Mouse (Mus musculus): ENCODE measurements around the gene Homer3.
A peak's percentile ranks its signal among the peaks of the same experiment; 100 is the strongest.

The Homer3 gene

DNA sequence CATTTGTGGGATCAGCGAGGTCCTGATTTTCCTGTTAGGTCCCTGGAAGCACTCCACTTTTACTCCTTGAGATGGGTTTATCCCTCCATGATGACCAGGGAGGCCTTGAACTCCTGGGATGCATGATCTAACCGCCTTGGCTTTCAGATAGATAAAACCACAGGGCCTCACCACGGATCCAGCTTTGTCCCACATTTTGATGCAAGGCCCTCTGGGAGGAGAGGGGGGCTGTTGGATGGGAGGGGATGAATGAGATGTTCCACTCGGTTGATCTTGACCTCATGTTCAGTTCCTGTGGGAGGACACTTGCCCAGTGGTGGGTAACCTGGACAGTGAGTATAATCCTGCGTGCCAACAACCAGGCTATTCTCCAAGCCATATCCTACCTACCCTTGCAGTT is 1.8 kb downstream of the Homer3 start:
- no peak for DNase-seq (ENCODE audit: low spot score)

DNA sequence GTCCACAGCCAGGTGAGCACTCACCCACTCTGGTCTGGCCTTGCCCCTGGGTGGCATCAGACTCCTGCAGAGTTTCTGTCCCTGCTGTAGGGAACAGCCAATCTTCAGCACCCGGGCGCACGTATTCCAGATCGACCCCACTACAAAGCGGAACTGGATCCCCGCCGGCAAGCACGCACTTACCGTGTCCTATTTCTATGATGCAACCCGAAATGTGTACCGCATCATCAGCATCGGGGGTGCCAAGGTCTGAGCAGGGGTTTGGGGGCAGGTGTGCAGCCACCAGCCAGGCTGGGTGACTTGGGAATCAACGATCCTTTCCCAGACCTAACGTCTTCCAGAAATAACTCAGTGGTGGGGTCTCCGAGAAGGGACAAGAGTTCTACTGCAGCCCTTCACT is 2.7 kb downstream of the Homer3 start:
- DNase-seq (ENCODE audit: low spot score) = no peak

DNA sequence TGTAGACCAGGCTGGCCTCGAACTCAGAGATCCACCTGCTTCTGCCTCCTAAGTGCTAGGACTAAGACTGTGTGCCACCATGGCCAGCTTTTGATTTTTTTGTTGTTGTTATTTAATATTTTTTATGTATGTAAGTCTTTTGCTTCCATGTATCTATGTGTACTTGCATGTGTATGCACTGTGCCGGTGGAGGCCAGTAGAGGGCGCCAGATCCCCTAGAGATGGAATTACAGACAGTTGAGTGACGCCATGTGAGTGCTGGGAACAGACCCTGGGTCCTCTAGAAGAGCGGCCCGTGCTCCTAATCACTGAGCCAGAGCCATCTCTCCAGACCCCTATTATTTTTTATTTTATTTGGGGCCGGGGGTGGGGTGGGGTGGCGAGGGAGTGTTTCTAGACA is 4.1 kb downstream of the Homer3 start:
- no peak for DNase-seq (ENCODE audit: low spot score)

DNA sequence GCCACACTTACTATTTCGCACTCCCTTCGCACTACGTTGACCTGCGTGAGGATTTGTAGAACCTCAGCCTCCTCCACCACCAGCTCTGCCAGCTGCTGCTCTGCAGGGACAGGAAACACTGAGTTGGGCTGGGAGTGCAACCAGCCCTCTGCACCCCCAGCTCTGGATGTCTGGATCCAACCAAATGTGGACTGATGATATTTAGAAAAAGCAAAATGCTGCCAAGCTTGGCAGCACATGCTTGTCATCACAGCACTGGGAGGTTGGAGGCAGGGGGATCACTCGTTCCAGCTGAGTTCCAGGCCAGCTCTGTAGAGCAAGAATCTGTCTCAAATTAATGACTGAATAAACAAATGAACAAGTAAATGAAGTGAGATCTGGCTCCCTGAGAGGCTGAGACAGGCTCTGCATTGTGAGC is 11.4 kb downstream of the Homer3 start:
- DNase-seq (ENCODE audit: low spot score) = no peak

DNA sequence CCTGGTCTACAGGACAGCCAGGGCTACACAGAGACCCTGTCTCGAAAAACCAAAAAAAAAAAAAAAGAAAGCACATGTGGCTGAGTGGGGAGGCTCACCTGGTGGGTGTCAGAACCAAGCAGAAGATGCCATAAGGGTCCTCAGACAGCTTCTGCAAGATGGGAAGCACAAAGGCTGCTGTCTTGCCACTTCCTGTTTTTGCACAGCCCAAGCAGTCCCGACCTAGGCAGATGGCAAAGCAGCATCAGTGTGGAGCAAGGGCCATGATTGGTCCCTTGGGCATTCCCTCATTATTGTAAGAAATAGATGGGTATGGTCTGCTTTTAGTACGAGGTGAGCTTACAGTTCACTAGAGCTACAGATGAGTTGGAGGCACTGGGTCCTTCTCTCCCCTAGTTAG is 18.3 kb downstream of the Homer3 start:
- no peak for DNase-seq (ENCODE audit: low spot score)

DNA sequence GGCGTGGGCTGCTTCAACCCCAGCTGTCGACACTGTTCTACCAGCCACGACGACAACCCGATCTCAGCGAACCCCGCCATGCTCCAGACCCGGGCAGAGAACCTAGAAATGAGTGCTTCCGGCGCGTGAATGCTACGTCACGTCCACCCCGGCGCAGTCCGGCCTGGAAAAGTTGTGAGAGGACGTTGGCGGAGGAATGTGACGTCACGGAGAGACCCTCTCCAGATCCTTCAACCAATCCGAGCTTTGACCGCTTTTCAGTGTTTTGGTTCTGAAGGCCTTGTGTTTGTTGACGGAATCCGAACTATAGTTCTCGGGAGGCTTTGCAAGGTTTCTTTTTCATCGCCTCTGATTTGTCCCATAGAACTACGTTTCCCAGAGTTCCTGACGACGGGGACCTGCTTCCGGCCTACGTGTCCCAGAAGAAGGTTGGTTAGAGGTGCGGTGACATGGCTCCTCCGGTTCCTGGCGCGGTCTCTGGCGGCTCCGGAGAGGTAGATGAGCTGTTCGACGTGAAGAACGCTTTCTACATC is 19.8 kb downstream of the Homer3 start, which contains the start of the genes Ddx49 and Cope:
TSS of gene Ddx49 (minus strand) at position 132 of the 533 bp plus-strand sequence.
TSS of gene Cope (plus strand) at position 161 of the 533 bp plus-strand sequence.
- DNase-seq (ENCODE audit: low spot score) = peak; percentile 87

DNA sequence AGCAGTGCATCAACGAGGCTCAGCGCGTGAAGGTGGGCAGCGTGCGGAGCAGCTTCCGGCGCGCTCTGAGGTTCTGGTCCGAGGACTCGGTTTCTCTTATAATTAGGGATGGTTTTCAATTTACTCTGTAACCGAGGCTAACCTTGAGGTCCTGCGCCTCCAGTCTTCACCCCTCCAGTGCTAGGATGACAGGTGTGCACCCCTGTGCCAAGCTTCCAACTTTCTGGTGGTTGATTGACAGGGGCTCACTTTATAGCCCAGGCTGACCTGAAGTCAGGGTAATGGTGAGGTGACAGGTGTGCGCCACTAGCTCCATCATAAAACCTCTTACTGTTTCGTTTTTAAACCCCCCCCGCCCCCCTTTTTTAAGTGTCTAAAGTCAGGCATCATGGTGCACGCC is 20.3 kb downstream of the Homer3 start:
- DNase-seq (ENCODE audit: low spot score) = no peak

DNA sequence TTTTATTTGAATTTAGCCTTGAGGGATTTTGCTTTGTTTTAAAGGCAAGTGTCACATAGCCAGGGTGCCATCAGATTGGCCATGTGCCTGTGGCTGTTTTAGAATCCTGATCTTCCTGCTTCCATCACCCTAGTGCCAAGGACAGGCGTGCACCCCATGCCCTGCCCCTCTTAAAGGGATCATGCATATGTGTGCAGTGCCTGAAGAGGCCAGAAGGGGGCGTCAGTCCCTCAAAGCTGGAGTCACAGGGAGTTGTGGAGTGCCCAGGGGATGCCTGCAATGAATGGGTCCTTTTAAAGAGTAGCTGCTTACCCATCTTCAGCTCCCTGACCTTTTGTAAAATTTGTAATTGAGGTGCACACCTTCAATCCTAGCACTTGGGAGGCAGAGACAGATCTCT is 26.7 kb downstream of the Homer3 start:
- DNase-seq (ENCODE audit: low spot score) = no peak

DNA sequence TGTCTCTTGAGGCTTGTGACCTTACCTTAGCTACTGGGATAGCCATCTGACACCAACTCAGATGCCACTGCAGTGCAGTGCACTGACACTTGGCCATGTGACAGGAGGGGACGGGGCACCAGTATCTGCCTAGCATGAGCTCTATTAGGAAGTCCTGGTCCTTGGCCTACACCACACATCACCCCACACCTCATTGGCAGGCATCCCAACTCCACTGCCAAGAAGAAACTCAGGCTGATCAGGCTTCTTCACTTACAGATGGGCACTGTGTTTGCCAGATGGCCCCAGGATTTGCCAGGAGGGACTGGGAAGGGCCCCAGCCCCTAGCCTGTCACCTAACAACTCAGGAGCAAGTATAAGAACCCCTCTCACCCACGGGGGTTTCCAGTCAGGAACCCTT is 30.8 kb downstream of the Homer3 start:
- DNase-seq (ENCODE audit: low spot score) = no peak

DNA sequence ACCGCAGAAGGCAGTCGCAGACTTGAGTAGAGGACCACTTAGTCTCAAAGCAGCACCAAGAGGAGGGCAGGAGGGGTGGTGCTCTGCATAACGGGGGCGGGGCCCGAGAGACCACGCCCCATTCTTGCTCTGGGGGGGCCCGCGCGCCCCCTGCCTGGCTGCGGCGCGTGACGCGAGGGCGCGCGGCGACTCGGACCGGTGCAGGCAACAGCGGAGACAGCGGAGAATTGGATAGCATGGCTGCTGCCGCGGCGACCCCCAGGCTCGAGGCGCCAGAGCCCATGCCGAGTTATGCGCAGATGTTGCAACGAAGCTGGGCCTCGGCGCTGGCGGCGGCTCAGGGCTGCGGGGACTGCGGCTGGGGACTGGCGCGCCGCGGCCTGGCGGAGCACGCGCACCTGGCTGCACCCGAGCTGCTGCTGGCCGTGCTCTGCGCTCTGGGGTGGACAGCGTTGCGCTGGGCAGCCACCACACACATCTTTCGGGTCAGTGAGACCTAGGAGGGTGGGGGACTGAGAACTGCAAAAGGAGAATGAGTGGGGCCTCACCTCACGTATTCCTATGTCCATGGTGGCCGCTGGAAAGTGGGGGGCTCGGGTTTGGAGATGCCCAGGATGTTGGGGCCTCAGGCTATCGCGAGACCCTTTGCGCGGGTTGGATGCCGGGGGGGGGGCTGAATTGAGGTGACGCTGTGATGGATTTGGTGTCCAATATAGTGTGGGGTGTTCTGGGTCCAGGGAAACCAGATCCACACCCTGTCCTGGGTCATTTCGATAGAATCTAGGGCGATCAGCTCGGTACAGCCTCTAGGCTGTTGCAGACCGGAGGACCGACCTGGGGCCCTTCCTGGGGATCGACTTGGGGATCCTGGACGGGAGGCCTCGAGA is 33.2 kb downstream of the Homer3 start, which contains the start of gene Cers1:
TSS of gene Cers1 (plus strand) at position 152 of the 887 bp plus-strand sequence.
- no peak for DNase-seq (ENCODE audit: low spot score)

DNA sequence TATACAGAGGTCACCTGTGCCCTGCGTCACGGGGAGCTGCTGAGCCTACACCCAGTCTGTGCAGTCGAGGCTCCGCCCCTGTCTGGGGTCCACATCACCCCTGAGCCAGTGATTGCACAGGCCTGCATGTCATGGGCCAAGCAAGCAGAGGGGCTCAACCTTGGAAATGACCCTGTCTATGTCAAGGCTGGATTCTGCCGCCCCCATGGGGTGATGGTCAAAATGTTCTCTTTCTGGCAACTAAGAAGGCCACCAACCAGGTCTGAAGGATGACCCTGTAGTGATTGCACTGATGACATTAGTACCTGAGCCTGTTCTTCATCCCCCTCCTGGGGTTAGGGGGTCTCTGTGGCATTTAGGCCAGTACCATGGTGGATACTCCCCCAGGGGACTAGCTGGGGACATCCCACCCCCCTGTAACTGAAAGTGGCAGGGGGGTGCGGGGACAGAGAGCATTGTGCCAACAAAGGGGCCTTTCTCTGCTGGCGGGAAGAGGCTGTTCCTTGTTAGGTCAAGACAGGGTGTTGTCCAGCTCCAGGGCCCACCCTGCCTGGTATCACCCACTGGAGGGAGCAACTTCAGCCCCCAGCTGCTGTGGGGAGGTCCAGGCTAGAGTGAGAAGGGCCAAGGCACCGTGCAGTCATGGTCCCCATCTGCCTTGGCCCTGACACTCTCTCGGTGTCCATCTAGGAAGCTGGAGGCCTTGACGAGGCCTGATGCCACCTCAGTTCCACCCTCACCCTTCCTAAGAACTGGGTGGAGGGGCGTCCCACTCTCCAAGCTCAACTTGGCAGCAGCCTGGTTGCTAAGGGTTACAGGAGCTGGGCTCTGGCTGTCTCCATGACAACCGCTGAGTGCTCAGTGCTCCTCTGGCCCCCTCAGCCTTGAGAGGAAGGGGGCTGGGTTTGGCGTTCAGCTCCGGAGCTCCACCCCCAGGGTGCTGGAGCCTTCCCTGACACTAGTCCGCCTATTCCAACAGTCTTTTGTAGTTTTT is 34.2 kb downstream of the Homer3 start:
- DNase-seq (ENCODE audit: low spot score) = no peak

DNA sequence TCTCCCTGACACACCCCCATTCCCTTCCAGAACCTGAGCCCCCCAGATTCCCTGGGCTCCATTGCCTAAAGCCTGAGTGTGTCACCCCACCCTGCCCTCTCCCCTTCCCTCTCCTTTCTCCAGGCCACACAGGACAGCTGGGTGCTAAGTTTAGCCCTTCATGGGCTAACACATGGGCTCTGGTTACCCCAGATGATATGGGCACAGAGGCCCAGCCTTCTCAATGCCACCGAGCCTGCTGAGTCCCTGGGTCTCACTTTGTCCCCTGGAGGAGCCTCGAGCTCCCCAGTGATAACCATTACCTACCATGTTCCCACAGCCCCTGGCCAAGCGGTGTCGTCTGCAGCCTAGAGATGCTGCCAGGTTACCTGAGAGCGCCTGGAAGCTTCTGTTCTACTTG is 35.2 kb downstream of the Homer3 start:
- DNase-seq (ENCODE audit: low spot score) = no peak

DNA sequence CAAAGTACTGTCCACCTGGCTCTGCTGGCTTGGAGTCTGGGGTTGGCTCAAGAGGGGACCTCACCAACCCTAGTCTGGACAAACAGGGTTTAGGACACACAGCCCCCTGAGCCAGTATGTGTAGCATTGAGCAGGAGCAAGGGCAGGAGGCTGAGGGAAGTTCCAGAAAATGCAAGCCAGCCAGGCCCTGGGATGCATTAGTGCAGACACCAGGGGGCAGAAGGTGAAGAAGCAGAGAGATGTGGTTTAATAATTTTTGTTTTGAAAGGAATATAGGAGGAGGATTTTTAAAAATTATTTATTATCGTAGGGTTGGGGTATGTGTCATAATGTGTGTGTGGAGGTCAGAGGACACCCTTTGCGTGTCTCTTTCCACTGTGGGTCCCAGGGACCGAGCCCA is 41.1 kb downstream of the Homer3 start:
- no peak for DNase-seq (ENCODE audit: low spot score)

DNA sequence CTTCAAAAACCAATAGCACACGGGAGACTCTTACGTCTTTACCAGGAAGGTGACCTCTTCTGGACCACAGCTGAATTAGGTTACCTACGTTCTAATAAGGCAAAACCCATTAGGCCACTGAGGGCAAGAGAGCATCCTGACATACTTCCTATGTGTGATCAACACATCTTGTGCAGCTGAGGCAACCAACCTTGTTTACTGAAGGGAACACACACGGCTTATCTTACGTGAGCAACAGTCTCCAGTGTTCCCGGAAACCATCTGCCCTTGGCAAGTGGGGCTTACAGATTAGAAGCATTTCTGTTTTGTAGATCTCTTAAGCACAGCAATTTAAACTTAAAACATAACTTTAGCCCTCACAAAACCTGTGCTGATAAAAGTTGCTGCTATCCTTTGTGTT is 44.9 kb downstream of the Homer3 start:
- DNase-seq (ENCODE audit: low spot score) = no peak

DNA sequence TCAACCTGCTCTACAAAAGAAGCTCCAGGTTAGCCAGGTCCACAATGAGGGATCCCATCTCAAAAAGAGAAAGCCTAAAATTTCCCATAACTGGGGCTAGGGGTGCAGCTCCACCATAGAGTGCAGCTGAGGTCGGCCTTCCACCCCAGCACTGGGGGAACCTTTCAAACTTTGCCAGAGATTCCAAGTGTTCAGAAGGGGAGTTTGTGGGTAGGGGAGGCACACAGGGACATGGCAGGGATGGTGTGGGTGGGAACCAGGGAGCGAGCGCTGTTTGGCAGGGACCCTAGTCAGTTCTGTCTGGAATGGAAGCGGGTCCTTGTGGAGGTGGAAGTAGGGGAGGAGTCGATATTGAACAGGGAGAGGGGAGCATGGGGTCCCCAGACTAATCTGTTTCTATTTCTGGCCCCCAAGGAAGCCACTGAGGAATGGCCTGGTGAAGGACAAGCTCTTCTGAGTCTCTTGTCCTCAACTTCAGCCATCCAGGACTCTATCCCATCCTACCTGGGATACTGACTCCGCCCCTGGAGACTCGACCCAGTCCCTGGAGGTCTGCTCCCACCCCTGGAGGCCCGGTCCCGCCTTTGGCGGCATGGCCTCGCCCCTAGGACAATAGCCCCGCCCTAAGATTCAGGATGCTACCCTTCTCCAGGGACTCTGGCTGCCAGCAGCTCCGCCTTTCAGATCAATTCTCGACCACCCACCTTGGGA is 46.7 kb downstream of the Homer3 start, which contains the start of gene Gdf1:
TSS of gene Gdf1 (plus strand) at position 694 of the 711 bp plus-strand sequence.
- no peak for DNase-seq (ENCODE audit: low spot score)

DNA sequence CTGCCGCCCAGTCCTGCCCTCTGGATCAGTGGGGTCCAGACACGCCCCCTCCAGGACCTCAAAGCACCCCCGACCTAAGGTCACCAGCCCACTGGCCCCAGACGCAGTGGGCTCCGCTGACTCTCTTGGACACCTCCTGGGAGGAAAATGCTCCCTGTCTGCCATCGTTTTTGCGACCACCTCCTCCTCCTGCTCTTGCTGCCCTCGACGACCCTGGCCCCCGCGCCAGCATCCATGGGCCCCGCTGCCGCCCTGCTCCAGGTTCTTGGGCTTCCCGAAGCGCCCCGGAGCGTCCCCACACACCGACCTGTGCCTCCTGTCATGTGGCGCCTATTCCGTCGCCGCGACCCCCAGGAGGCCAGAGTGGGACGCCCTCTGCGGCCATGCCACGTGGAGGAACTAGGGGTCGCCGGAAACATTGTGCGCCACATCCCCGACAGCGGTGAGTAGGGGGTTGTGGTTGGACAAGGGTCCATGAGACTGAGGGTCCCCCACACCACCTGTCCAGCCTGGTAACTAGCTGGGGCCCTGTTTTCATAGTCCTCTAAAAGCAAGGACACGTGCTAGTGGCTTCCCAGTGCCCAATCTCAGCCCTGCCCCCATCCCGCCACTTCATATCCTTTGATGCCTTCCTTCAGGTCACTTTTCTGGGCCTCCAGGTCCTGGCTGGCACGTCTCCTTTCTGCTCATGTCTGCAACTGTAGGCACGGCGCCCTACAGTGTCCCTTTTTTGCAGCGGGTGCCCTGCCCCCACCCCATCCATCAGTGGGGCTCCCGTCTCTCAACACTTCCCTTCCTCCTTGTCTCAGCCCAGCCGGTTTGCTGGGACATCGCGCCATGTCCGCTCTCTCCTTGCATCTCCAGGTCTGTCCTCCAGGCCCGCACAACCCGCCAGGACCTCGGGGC is 47.5 kb downstream of the Homer3 start:
- DNase-seq (ENCODE audit: low spot score) = no peak

DNA sequence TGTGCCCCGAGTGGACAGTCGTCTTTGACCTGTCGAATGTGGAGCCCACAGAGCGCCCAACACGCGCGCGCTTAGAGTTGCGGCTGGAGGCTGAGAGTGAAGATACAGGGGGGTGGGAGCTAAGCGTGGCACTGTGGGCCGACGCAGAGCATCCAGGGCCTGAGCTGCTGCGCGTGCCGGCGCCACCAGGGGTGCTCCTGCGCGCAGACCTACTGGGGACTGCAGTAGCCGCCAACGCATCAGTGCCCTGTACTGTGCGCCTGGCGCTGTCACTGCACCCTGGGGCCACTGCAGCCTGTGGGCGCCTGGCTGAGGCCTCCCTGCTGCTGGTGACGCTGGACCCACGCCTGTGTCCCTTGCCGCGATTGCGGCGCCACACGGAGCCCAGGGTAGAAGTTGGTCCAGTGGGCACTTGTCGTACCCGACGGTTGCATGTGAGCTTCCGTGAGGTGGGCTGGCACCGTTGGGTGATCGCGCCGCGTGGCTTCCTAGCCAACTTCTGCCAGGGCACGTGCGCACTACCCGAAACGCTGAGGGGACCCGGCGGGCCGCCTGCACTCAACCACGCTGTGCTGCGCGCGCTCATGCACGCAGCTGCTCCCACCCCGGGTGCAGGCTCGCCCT is 48.2 kb downstream of the Homer3 start:
- no peak for DNase-seq (ENCODE audit: low spot score)

DNA sequence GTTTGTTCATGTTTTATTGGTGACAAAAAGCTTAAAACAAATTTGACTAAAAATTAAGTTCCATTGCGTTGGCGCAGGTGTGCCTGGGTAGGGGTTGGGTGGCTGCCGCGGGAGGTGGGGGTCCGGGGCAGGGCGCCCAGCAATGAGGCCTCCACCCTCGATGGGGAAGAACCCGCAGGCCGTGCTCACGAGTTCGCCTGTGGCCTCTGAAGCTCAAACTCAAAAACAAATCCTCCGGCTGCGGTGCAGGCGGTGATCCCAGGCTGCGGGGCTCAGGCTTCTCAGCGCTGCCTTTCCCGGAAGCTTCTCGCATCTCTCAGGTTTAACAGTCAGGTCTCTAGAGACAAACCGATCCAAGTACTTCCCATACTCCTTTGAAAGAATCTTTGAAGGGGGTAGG is 48.9 kb downstream of the Homer3 start:
- no peak for DNase-seq (ENCODE audit: low spot score)

DNA sequence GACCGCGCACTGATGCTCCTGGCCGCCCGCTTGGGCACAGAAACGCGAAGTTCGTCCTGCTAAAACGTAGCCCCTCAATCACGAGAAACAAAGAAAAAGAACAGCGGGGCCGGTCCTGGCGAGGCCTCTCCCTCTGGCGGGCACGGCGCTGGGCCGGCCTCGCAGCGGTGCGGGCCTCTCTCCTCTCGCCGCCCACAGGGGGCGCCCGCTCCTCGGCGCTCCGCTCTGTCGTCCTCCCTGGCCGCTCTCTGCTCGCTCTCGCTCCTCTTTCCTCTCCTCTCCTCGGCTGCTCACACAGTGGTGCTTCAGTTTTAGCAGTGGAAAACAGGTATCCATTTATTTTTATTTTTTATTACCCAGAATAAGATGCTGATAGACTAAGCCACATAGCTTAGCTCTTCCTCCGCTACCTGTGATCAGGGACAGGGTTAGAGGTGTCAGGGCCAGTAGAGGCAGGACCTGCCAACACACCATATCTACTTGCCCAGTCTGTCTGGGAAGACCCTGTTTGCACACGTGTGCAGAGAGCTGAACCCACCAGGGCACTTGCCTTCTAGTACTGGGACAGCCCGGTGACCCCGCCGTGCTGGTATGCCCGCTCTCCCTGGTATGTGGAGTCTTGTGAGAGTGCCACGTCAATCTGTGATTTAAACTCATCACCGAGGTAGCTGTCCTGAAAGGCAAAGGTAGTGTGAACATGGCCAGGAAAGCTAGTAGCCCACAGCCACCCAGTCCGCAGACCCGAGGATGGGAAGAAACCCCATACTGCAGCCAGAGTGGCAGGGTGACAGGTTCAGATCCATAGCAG is 49.6 kb downstream of the Homer3 start:
- DNase-seq (ENCODE audit: low spot score) = no peak

All from spleen, adult 12 weeks (tissue).